Mouse (Mus musculus) bone marrow, adult 2 months (tissue): ENCODE results near the gene Ints14.

Experiments used
- CTCF ChIP-seq: fragments of 200-500 bp; IDR thresholded peaks from 2 replicates; pipeline ENCODE4 v1.5.1; 2011; ENCODE audit warnings: low read length, control low read depth; ENCODE audit not compliant: control insufficient read depth, insufficient read depth
- POLR2A ChIP-seq: fragments of 200-500 bp; IDR thresholded peaks from 2 replicates; pipeline ENCODE4 v1.6.1; 2011; ENCODE audit warnings: low read depth, mild to moderate bottlenecking, control low read depth, low read length, borderline replicate concordance; ENCODE audit not compliant: control insufficient read depth

DNA sequence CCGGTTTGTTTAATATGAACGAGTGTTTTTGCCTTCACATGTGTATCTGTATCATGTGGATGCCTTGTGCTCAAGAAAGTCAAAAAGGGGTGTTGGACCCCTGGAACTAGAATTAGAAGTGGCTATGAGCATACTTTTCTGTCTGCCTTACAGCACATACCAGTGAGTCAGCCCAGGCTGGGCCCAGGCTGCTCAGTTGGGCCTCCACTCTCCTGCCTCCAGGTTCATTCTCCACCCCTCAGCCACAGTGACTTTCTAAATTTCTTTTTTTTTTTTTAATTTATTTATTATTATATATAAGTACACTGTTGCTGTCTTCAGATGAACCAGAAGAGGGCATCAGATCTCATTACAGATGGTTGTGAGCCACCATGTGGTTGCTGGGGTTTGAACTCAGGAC is 20.9 kb upstream of the Ints14 start:
- TF ChIP-seq POLR2A (no peak), CTCF (no peak)
